Mouse (Mus musculus): ENCODE data around the gene Cnga4.
"Not testable (repeated sequence)": the region's sequence is repeated elsewhere in the genome, so short reads cannot be mapped to it uniquely, and the experiment has no call there.

The Cnga4 gene

GRCm38 (mm10) chr7:105404268-105404667 is at the start of gene Cnga4:
TSS of gene Cnga4 (plus strand) at chr7:105404568.
- DNase-seq (ENCODE audit: low spot score): no peak

- DNase-seq (ENCODE audit: low spot score): not testable (repeated sequence)
Measured at GRCm38 (mm10) chr7:105356064-105356463, 48.3 kb upstream of the Cnga4 start.

GRCm38 (mm10) chr7:105356487-105356886 is 47.9 kb upstream of the Cnga4 start:
- not testable (repeated sequence) for DNase-seq (ENCODE audit: low spot score)

GRCm38 (mm10) chr7:105361713-105362112 is 42.7 kb upstream of the Cnga4 start:
- no peak for DNase-seq (ENCODE audit: low spot score)

GRCm38 (mm10) chr7:105367268-105367667 is 37.1 kb upstream of the Cnga4 start:
- DNase-seq (ENCODE audit: low spot score): no peak

- DNase-seq (ENCODE audit: low spot score): no peak
Measured at GRCm38 (mm10) chr7:105367930-105368329, 36.4 kb upstream of the Cnga4 start, which contains the start of gene Olfr692. TSS of gene Olfr692 (plus strand) at chr7:105368230.

- DNase-seq (ENCODE audit: low spot score): no peak
Measured at GRCm38 (mm10) chr7:105368521-105368920, 35.8 kb upstream of the Cnga4 start.

GRCm38 (mm10) chr7:105372912-105373311 is 31.5 kb upstream of the Cnga4 start:
- DNase-seq (ENCODE audit: low spot score): no peak

- no peak for DNase-seq (ENCODE audit: low spot score)
Measured at GRCm38 (mm10) chr7:105373509-105373908, 30.9 kb upstream of the Cnga4 start.

- no peak for DNase-seq (ENCODE audit: low spot score)
Measured at GRCm38 (mm10) chr7:105373976-105374375, 30.4 kb upstream of the Cnga4 start.

GRCm38 (mm10) chr7:105374866-105375265 is 29.5 kb upstream of the Cnga4 start, which contains the start of gene Gm5901:
TSS of gene Gm5901 (plus strand) at chr7:105375038.
- DNase-seq (ENCODE audit: low spot score): no peak

- DNase-seq (ENCODE audit: low spot score): no peak
Measured at GRCm38 (mm10) chr7:105380329-105380728, 24.0 kb upstream of the Cnga4 start.

GRCm38 (mm10) chr7:105387696-105388095 is 16.7 kb upstream of the Cnga4 start:
- no peak for DNase-seq (ENCODE audit: low spot score)

GRCm38 (mm10) chr7:105390236-105390635 is 14.1 kb upstream of the Cnga4 start:
- no peak for DNase-seq (ENCODE audit: low spot score)

- DNase-seq (ENCODE audit: low spot score): no peak
Measured at GRCm38 (mm10) chr7:105394606-105395005, 9.8 kb upstream of the Cnga4 start.

GRCm38 (mm10) chr7:105395131-105395820 is 9.1 kb upstream of the Cnga4 start:
- DNase-seq (ENCODE audit: low spot score): no peak

GRCm38 (mm10) chr7:105396126-105396525 is 8.2 kb upstream of the Cnga4 start:
- DNase-seq (ENCODE audit: low spot score): no peak

- no peak for DNase-seq (ENCODE audit: low spot score)
Measured at GRCm38 (mm10) chr7:105399058-105399934, 5.1 kb upstream of the Cnga4 start.

- peak; percentile 100 for DNase-seq (ENCODE audit: low spot score)
Measured at GRCm38 (mm10) chr7:105399935-105400624, 4.3 kb upstream of the Cnga4 start, which contains the start of gene Fam160a2. TSS of gene Fam160a2 (minus strand) at chr7:105400054.

- DNase-seq (ENCODE audit: low spot score): no peak
Measured at GRCm38 (mm10) chr7:105406322-105406721, 2.0 kb downstream of the Cnga4 start.

GRCm38 (mm10) chr7:105411874-105412632 is 7.7 kb downstream of the Cnga4 start:
- peak; percentile 77 for DNase-seq (ENCODE audit: low spot score)

- no peak for DNase-seq (ENCODE audit: low spot score)
Measured at GRCm38 (mm10) chr7:105414385-105414784, 10.0 kb downstream of the Cnga4 start.

Measured in urinary bladder, postnatal 25 days (tissue).